Mouse (Mus musculus) kidney, postnatal 14 days (tissue): ENCODE measurements at regions not wholly inside any gene's neighbourhood (a gene's known extent, or its start where the extent isn't known, plus 50 kb on each side); places are given as distances from the start of the nearest gene placed in this dataset.
A peak's percentile ranks its signal among the peaks of the same experiment; 100 is the strongest.

Experiments
- DNase-seq: peaks from one replicate; pipeline ENCODE4 v3.0.0; 2022; ENCODE audit warnings: mixed read lengths

DNA sequence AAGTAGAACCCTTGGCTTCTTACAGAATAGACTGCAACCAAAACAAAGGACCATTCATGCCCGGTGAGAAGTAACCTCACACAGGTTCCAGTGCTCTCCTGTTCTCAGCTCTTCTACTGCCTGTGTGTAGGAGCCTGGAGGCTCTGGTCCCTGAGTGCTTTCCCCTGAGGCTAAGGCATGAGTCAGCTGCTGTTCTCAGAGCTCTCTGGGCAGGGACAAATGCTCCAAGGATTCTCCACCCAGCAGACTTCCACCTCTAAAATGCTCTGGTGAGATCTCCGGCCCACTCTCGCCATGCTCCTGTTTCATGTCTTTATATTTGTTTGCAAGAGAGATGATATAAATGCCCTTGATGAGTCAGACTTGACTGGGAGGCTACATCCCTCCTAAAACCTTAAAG lies 176.1 kb upstream of the Rora start:
- no peak for DNase-seq

DNA sequence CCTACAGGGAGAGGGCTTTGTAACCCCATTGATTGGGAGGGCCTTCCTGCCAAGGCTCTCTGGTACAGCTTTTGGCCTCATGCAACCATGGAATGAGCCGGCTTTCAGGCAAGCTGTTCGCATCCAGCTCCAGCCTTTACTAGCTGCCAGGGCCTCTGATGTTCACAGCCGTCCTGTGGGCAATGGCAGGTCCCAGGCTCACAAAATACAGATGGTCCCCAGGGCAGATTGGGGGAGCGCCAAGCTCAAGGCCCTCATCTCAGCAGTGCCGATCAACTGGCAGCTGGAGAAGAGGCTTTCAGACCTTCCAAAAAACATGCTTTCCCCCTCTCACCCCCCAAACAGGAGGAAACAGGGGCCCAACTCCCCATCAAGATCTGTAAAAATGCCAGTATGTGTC lies 166.9 kb upstream of the Rora start:
- no peak for DNase-seq

DNA sequence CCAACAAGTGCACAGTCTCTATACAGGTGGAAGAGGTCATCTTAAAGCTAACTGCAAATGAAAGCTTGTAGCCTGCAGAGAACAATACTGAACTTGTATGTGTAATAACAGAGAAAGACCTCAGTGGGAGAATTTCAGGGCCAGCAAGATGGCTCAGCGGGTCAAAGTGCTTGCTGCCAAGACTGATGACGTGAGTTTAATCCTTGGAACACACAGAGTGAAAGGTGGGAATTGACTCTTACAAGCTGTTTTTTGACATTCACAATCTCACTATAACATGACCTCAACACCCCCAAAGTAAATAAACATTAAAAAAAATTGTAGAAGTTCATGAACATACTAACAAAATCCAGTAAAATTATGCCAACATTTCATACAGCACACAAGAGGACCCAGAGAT lies 162.4 kb upstream of the Rora start:
- no peak for DNase-seq

DNA sequence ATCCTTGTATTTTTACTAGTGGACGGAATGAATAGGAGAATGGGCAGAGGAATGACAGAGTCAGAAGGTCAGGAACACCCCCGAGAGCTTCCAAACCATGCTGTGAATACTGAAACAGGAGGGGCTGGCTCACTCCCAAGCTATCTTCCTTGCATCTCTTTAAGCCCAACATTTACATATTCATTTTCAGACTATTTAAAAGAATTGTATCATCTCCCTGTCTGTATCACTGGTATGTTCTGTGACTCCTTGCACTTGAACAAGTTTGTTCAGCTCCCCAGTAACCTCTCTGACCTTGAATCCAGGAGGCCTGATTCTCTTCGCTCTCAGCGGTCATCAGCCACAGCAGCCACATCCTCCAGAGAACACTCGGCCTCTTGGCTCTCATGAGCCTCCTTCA lies 132.4 kb upstream of the Rora start:
- DNase-seq, result no peak

DNA sequence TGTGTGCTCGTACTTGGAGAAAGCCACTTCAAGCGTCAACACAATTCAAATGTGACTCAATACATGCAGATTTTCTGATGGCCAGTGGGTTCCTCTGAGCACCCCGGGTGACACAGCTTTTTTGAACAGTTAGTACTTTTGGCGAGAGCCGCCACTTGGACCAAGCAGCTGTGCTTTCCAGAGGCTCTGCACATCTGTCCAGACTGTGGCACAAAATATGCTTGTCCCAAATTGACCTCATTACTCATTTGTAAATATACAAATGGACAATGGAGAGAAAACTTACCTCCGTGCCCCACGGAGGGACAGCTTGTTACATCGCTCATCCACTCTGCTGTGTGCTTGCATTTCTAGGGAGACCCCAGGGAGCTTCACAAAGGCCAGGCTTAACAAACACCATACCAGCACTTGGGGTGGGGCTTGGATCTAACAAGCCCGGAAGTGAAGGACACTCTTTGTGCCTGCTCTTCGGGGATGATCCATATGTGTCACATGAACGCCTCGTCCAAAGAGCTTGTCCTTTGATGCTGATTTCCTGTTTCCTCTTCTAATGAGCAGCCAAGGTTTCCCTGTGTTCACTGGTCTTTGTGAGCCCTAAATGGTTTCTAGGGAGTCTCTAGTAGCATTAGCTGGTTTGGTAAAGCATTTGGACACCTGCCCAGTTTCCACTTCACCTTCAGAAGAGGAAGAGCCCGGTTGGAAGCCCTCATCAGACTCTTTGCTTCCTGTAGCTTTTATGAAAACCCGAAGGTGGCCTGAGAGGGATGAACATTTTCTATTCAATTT lies 91.6 kb upstream of the Rora start:
- peak; percentile 12 for DNase-seq

DNA sequence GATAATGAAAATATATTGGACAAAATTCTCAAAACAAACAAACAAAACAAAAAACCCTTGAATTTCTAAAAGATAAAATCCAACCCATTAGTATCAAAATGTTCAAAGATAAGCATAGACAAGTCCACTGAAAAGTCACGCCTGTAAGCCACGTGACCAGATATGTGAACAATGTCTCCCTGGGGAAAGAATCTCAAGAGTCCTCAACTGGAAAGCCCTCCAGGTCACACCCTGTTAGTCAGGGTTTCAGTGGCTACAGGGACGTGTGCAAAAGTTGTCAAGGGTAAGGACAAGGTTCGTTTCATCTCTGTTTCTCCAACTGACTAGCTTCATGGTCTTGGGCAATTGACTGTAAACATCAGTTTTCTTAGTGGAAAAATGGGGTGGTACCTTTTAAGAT lies 90.4 kb upstream of the Rora start:
- DNase-seq, result no peak

DNA sequence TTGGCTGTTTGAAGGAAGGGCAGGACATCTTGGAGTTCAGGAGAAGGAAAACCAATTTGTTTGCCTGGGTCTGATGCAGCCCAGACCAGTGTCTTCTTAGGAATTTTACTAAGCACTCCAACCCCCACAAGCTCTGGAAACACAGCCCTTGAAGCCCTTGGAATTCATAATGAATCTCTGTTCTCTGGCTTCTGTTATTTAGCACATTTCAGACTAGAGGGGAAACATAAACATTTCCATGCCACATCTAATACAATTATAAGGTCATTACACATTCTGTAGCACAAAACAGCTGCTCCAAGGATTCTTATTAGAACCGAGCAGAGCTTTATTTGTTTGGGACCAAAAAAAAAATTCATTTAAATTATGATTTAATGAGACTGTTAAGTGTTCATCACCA lies 67.8 kb upstream of the Rora start:
- DNase-seq, result no peak

DNA sequence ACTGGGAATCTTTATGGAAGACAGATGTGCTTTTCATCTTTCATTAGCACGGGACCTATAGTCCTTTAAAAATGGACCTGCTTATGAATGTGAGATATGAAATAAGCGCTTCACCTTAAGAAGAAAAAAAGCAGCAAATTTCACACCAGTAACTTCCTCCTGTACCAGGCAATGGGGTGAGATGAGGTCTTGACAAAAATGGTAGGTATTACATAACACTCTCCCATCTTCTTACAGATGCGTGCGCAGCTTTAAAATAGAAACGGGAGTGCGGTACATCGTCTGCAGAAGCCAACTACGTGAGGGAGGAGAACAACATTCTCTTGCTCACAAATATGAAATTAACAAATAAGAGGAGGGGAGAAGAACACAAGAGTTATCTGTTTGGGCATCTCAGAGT lies 62.6 kb upstream of the Rora start:
- DNase-seq, result no peak

DNA sequence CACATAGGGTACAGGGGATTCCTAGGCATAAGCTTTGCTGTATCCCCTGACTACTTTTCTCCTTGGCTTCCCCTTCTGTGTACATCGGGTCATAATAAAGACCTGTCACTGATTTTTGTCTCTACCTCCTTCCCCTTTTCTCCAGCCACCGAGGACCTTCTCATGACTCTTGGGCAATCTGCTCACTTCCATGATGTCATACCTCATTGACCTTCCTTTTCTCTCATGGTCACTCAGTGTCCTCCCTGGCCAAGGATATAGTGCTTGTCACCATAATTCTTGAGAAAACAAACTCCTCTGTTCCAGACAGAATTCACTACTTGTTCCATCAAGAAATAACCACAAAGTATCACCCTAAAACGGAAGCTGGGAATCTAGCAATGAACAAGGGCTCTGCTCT lies 60.6 kb upstream of the Rora start:
- DNase-seq, result no peak

DNA sequence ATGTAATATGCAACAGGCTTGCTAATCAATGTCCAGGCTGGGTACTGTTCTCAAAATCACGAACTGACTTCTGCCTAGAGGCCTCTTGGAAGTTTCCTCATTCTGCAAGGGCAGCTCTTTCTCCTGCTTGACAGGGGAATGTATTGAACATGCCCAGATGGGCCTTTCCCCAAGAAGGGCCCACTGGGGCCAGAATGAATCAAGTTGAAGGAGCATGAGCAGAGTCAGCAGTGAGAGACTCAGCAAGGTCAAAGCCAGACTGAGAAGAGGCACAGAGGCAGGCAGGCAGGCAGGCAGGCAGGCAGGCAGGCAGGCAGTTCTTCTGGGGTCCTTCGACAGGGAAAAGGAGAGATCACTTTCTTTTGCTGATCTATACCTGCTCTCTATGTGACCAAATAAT lies 59.0 kb upstream of the Rora start:
- no peak for DNase-seq
